Mouse (Mus musculus) heart, postnatal 0 days (tissue): ENCODE data around the gene Primpol.

ENCODE experiments used
- CTCF ChIP-seq: IDR thresholded peaks from 2 replicates; pipeline ENCODE4 v1.5.1; 2016; ENCODE audit warnings: antibody characterized with exemption, control low read depth, low read depth
- EP300 ChIP-seq: IDR thresholded peaks from 2 replicates; pipeline ENCODE4 v1.6.1; 2016; ENCODE audit warnings: antibody characterized with exemption, low read depth

GRCm38 (mm10) chr8:46615936-46616335 lies 1.1 kb downstream of the Primpol start:
- TF ChIP-seq EP300, result no peak
- TF ChIP-seq CTCF, result no peak
